Mouse (Mus musculus): ENCODE data around the gene Rft1.

The Rft1 gene

GRCm38 (mm10) chr14:30653943-30654659 lies at the start of gene Rft1:
Gene Rft1, plus strand, starts transcription at chr14:30654360.
- DNase-seq (ENCODE audit: low spot score): peak; percentile 100

DNA sequence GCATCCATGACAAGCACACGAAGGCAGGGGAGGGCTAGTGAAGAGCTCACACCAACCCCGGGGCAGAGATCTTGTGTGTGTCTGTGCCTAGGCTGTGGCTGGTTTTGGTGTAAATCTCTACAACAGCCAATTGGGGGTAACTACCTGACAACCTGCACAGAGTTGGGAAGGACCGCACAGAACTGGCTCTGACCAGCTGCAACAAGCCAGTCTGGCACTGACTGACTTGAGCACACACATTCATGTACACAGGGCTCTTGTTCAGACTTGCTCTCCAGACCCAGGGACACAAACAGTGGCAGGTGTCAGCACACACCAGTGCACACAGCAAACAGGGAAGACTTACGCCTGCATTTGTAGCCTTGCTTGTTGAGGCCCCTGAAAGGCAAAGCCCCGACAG lies 47.3 kb upstream of the Rft1 start:
- no peak for DNase-seq (ENCODE audit: low spot score)

DNA sequence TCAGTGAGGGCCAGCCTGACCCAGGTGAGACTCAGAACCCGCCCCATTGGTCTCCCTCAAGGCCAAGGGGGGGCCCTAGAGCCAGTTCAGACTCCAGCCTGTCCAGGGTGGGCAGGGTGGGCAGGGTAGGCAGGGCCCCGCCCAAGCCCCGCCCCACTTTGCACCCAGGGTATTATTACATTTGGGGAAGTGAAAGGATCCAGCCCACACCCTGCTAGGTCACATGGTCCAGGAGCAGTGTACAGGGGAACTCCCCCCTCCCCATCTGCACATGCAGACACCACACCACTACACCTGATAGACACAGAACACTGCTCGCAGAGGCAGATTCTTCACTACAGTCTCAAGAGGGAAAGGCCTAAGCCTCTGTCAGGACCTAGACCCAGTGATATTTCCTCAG lies 46.5 kb upstream of the Rft1 start:
- DNase-seq (ENCODE audit: low spot score): no peak

- no peak for DNase-seq (ENCODE audit: low spot score)
These were observed 46.0 kb upstream of the Rft1 start for GRCm38 (mm10) chr14:30608176-30608575.

DNA sequence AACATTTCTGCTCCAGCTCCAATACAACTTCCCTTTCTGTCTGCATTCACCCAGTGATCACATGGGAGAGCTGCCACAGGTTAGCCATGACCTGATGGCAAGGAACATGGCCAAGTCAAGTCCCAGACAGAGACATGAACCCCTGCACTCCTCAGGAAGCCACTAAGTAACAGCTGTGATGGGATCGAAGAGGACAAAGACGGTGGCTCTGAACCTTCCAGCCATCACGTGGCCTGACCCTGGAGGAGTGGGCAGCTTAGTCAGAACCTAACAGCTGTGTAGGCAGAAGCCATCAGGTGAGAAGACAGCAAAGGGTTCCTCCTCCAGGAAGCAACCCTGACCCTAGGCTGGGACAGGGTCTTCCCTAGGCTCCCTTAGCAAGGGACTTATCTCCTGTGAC lies 44.7 kb upstream of the Rft1 start:
- no peak for DNase-seq (ENCODE audit: low spot score)

- no peak for DNase-seq (ENCODE audit: low spot score)
These were observed 43.9 kb upstream of the Rft1 start for GRCm38 (mm10) chr14:30610304-30610703.

DNA sequence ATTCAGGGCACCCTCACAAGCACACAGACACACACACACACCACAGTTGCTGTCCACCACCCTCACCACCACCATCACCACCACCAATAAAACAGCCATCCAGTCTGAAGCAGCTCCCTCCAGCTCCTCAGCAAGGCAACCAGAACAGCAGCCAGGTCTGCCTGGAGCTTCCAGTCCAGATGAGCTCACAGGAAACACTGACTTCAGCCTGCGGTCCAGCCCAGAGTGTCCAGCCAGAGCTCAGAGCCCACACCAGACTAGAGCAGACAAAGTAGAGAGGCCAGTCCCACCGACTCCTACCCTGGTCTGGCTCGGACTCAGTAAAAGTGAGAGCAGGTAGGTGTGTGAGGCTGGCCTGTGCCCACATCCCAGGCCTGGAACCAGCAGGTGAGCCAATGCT lies 43.2 kb upstream of the Rft1 start:
- DNase-seq (ENCODE audit: low spot score): no peak

DNA sequence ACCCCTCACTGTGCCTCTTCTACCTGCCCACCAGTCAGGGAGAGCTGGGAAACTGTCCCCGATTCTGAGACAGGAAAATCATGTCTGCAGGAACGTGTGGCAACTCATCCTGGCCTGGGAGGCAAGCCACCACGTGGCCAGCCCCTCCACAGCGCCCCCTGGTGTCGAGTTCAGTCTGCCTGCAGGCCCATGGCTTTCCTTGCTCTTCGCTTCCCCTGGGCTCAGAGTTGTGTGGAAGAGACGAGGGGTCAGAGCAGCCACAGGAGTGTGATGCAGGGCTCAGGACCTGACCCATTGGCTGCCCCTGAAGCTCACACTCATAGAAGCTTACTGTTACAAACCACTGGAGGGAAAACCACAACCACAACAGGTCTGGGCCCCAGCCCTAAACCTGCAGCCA lies 41.6 kb upstream of the Rft1 start:
- peak; percentile 78 for DNase-seq (ENCODE audit: low spot score)

DNA sequence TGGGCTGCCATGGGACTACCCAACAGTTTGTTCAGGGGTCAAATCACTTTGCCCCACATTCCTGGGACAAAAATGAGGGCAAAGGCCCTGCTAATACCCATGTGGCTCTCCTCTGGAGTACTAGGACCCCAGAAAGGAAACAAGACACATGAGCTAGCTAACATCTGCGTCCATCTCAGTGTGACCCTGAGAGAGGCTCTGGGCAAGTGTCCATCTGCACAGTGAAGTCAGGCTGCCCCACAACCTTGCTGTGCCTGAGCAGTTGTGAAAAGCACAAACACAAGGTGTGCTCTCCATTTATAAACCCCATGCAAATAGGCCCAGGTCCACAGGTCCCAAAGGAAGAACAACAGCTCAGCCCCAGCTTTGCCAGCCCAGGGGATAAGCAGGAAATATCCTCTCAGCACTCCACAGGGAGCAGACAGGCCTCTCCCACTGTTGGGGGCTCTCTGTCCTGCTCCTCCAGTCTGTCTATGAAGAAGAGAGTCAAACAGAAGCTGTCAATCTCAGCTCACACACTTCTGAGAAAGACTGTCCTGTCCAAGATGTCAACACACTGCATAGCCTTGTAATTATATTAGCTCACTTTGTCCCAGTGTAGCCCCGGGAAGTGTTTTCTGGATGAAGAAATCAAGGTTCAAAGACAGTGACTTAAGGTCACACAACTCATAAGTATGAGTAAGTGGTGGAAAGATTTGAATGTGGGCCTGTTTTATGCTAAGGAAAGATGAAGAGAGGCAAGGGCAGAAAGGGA lies 41.0 kb upstream of the Rft1 start:
- DNase-seq (ENCODE audit: low spot score): no peak

DNA sequence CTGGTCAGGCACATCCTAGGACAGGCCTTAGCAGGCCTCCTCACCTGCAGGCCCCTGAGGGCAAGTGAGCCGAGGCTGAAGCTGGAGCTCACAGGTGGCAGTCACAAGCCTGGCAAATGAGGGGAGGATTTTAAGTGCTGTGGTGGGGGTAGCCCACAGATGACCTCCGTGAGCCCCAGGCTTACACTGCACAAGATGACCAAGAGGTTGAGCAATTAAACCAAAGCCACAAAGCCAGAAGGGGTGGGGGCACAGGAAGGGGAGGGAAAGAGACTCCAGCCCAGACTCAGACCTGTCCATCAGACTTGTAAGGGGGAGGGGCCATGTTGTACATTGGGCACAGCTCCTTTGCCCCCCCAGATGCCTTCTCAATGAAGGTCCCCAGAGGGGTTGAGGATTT lies 37.4 kb upstream of the Rft1 start:
- DNase-seq (ENCODE audit: low spot score): no peak

GRCm38 (mm10) chr14:30618746-30619275 lies 35.3 kb upstream of the Rft1 start:
- DNase-seq (ENCODE audit: low spot score): no peak

DNA sequence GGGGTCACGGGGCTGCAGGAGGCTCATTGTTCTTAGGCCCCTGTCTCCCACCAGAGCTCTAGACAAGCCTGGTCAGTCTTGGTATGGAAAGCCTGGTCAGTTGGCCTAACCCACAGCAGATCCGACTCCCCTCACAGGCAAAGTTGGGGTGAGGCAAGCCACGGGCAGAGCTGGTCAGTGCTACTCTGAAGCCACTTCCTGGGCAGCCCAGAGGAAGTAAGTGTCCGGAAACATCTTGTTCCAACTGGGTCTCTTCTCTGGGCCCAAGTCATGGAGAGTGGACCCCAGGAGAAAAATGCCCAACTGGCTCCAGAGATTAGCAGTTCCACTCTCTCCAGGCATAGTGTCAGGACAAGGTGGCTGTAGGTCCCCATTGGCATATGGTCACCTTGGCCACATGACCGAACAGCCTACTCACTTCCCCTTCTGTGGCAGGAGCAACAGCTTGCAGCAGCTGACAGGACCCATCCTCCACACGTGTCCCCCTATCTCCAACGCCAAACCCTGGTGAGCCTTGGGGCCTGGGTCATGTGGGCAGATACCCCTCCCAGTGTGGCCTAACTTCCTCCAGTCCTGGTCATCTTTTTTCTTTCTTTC lies 34.1 kb upstream of the Rft1 start:
- no peak for DNase-seq (ENCODE audit: low spot score)

DNA sequence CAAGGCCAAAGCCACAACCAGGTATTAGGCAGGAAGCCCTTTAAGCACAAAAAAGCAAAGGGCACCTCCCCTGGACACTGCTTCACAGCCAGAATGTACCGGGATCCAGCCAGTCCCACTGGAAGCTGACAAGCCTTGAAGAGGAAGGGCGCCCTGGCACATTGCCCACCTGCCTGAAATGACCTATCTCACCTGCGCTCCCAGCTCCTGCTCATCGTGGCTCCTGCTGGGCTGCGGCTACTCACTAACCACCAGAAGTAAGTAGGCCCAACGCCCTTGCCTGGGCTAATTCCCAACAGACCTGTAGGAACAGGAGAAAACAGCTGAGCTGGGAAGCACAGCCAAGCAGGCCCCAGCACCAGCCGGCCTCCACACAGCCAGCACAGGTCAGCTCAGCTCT lies 32.0 kb upstream of the Rft1 start:
- DNase-seq (ENCODE audit: low spot score): no peak

DNA sequence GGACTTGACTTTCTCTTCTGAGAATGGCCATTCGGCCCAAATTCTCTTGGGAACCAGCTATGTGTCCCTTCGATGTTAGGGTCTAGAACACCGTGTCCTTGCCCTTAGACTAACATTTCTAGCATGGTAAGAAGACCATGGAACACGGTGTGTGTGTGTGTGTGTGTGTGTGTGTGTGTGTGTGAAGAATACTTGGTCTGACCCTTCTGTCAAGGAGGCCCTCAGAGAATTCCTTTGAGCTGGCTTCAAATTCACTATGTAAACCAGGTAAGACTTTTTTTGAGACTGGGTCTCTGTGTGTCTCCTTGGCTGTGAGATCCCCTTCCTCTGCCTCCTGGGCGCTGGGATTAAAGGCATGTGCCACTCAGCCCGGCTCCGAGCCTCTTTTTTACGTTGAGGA lies 31.6 kb upstream of the Rft1 start:
- DNase-seq (ENCODE audit: low spot score): no peak

GRCm38 (mm10) chr14:30624277-30624721 lies 29.9 kb upstream of the Rft1 start:
- no peak for DNase-seq (ENCODE audit: low spot score)

- no peak for DNase-seq (ENCODE audit: low spot score)
These were observed 28.9 kb upstream of the Rft1 start for GRCm38 (mm10) chr14:30625131-30625807.

DNA sequence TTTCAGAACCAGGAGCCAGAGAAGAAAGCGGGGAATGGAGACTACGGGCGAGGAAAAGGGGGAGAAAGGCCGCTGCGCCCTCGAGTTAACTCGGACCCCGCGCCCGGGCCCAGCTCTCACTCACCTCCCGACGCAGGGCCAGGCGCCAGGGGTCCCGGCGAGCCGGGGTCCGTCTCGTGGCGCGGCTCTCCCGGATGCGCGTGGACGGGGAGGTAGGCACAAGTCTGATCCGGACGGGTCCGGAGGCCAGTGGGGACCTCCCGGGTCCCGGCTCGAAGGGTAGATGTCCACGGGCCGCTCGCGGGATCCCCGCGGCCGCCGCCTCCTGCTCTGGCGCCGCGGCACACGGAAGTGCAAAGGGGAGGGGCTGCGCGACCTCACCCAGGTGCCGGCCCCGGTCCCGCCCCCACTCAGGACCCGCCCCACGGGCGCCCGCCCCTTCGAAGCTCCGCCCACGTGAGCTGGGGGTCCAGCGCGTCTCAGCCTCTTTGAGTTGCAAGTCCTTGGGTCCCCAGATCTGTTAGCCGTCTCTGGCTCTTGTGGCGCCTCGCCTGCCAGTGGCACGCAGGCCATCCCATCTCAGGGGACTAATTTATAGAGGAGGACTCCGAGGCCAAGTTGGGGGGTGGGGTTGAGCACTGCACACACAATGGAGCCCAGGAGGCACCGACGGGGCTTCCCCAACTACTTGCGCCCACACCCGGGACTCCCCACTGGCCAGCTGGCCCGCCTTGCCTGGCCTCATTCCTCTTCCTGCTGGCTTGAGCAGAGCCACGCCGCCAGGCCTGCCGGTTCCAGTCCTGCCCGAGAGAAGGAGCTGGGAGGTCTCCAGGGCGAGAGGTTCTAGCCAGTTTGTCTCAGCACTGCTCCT lies 28.1 kb upstream of the Rft1 start, which contains the start of gene Prkcd:
Gene Prkcd, minus strand, starts transcription at position 355 of the 871 bp plus-strand sequence.
- peak; percentile 89 for DNase-seq (ENCODE audit: low spot score)

GRCm38 (mm10) chr14:30626756-30627742 lies 27.1 kb upstream of the Rft1 start:
- DNase-seq (ENCODE audit: low spot score): no peak

DNA sequence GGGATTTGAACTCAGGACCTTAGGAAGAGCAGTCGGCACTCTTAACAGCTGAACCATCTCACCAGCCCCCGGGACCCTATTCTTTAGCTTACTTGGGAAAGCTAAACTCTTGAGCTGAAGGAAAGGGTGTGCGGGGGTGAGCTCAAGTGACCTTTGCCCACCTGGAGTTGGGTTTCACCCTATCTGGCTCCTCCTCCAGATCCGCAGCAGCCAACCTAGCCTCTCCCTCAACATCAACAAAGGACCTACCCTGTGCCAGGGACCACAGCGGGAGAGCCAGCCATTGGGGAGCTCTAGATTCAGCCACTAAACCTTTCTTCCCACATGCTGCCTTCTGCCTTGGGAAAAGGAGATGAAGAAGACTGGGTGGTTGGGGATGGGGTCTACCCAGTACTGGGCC lies 25.9 kb upstream of the Rft1 start:
- no peak for DNase-seq (ENCODE audit: low spot score)

GRCm38 (mm10) chr14:30629839-30630238 lies 24.3 kb upstream of the Rft1 start:
- DNase-seq (ENCODE audit: low spot score): no peak

All from ovary, postnatal 14 days (tissue).